Mouse (Mus musculus): ENCODE data around the gene Pdzk1. TPM values are rescaled to one million over a fixed set of nuclear protein-coding genes. Genes with fewer than 3 reads are reported as not detected.

The Pdzk1 gene
- total and polyA plus RNA-seq, 3 experiments: 0.13 TPM; not detected in 2

- H3K9me3 ChIP-seq (replicated peaks; ENCODE audit: low read length): no peaks in the 10 kb centered on the region
- H3K4me2 ChIP-seq (ENCODE audit: insufficient read depth, low read depth, poor library complexity, severe bottlenecking): no peak overlapping the region
- no peaks in the 10 kb centered on the region for H3K4me1 ChIP-seq (ENCODE audit: control insufficient read depth in 1 of 2, insufficient read depth in 2 of 2)
- H3K27ac ChIP-seq (ENCODE audit: insufficient read depth, low read depth): no peak overlapping the region
- no peaks in the 10 kb centered on the region for H3K79me2 ChIP-seq (replicated peaks; ENCODE audit: control insufficient read depth, extremely low read depth, insufficient read depth, poor library complexity, severe bottlenecking)
- no peak overlapping the region for H3K4me3 ChIP-seq (replicated peaks in 1 of 3; ENCODE audit: low read depth in 2 of 3, low read length in 2 of 3, poor library complexity in 1 of 3)
- in situ Hi-C loops (cut with MboI; ENCODE audit: low pct_ligation_motif_present, low pct_unique_long_range_greater_than_20kb, low sequenced_read_pairs): no loop called here
- no peak overlapping the region for H3K9ac ChIP-seq (ENCODE audit: insufficient read depth, low read depth)
- H3K27me3 ChIP-seq (replicated peaks): no peaks in the 10 kb centered on the region
- DNase-seq (ENCODE audit: extremely low read depth): no peak
- H3K36me3 ChIP-seq (replicated peaks in 1 of 2; ENCODE audit: control insufficient read depth in 1 of 2, insufficient read depth in 1 of 2, low read length in 1 of 2): peaks cover 0 to 7% of the 10 kb centered on the region in 2 experiments
- dilution Hi-C loops (cut with MboI; ENCODE audit: extremely low pct_ligation_motif_present, extremely low pct_unique_long_range_greater_than_20kb, low sequenced_read_pairs): no loop called here
- TF ChIP-seq JUN (IDR thresholded peaks at IDR 0.05; ENCODE audit: insufficient read depth, low read depth, low read length): no peak
- TF ChIP-seq IRF4 (IDR thresholded peaks at IDR 0.05; ENCODE audit: low read depth, low read length): no peak
- no peak for TF ChIP-seq PAX5 (IDR thresholded peaks at IDR 0.05; ENCODE audit: low read length)
- no peak for TF ChIP-seq NRF1 (IDR thresholded peaks at IDR 0.05; ENCODE audit: low read depth, low read length)
- TF ChIP-seq MAFK (IDR thresholded peaks at IDR 0.05; ENCODE audit: insufficient replicate concordance, low read length): no peak
- no peak for TF ChIP-seq POLR2AphosphoS2 (IDR thresholded peaks at IDR 0.05; ENCODE audit: low read depth, low read length)
- TF ChIP-seq MXI1 (IDR thresholded peaks at IDR 0.05; ENCODE audit: low read depth, low read length): no peak
- TF ChIP-seq MEF2A (IDR thresholded peaks at IDR 0.05; ENCODE audit: borderline replicate concordance, low read depth, low read length): no peak
- TF ChIP-seq USF2 (conservative IDR thresholded peaks at IDR 0.05; ENCODE audit: low read depth, low read length): no peak
- no peak for TF ChIP-seq TCF12 (IDR thresholded peaks at IDR 0.05; ENCODE audit: low read depth, low read length)
- no peak for TF ChIP-seq ZKSCAN1 (IDR thresholded peaks at IDR 0.05; ENCODE audit: borderline replicate concordance, low read depth, low read length)
- TF ChIP-seq ELF1 (IDR thresholded peaks at IDR 0.05; ENCODE audit: low read depth, low read length): no peak
- no peak for TF ChIP-seq POLR2A (IDR thresholded peaks at IDR 0.05; ENCODE audit: low read depth, low read length)
Observed at GRCm38 (mm10) chr3:96854376-96854775, 25.3 kb downstream of the Pdzk1 start.

GRCm38 (mm10) chr3:96855833-96856232 lies 26.7 kb downstream of the Pdzk1 start:
- H3K27me3 ChIP-seq (replicated peaks): no peaks in the 10 kb centered on the region
- H3K4me1 ChIP-seq (ENCODE audit: control insufficient read depth in 1 of 2, insufficient read depth in 2 of 2): no peaks in the 10 kb centered on the region
- no peak overlapping the region for H3K4me2 ChIP-seq (ENCODE audit: insufficient read depth, low read depth, poor library complexity, severe bottlenecking)
- TF ChIP-seq CTCF (conservative IDR thresholded peaks at IDR 0.05 in 1 of 2, IDR thresholded peaks at IDR 0.05 in 1 of 2; ENCODE audit: low read depth in 2 of 2, low read length in 2 of 2): no peak
- TF ChIP-seq PAX5 (IDR thresholded peaks at IDR 0.05; ENCODE audit: low read length): no peak
- no peak for TF ChIP-seq MAX (IDR thresholded peaks at IDR 0.05; ENCODE audit: low read length)
- TF ChIP-seq POLR2AphosphoS2 (IDR thresholded peaks at IDR 0.05; ENCODE audit: low read depth, low read length): no peak
- H3K9me3 ChIP-seq (replicated peaks; ENCODE audit: low read length): no peaks in the 10 kb centered on the region
- H3K9ac ChIP-seq (ENCODE audit: insufficient read depth, low read depth): no peak overlapping the region
- no peak overlapping the region for H3K27ac ChIP-seq (ENCODE audit: insufficient read depth, low read depth)
- in situ Hi-C loops (cut with MboI; ENCODE audit: low pct_ligation_motif_present, low pct_unique_long_range_greater_than_20kb, low sequenced_read_pairs) (no loop called here), dilution Hi-C loops (cut with MboI; ENCODE audit: extremely low pct_ligation_motif_present, extremely low pct_unique_long_range_greater_than_20kb, low sequenced_read_pairs) (no loop called here)
- H3K36me3 ChIP-seq (replicated peaks in 1 of 2; ENCODE audit: control insufficient read depth in 1 of 2, insufficient read depth in 1 of 2, low read length in 1 of 2): peaks cover 0 to 17% of the 10 kb centered on the region in 2 experiments
- no peak overlapping the region for H3K4me3 ChIP-seq (replicated peaks in 1 of 3; ENCODE audit: low read depth in 2 of 3, low read length in 2 of 3, poor library complexity in 1 of 3)
- DNase-seq (ENCODE audit: extremely low read depth): no peak
- H3K79me2 ChIP-seq (replicated peaks; ENCODE audit: control insufficient read depth, extremely low read depth, insufficient read depth, poor library complexity, severe bottlenecking): no peaks in the 10 kb centered on the region

GRCm38 (mm10) chr3:96860498-96860897 lies 31.4 kb downstream of the Pdzk1 start:
- H3K4me1 ChIP-seq (ENCODE audit: control insufficient read depth in 1 of 2, insufficient read depth in 2 of 2): no peaks in the 10 kb centered on the region
- peaks cover 0 to 17% of the 10 kb centered on the region in 2 experiments for H3K36me3 ChIP-seq (replicated peaks in 1 of 2; ENCODE audit: control insufficient read depth in 1 of 2, insufficient read depth in 1 of 2, low read length in 1 of 2)
- TF ChIP-seq BHLHE40 (IDR thresholded peaks at IDR 0.05; ENCODE audit: low read depth, low read length) (no peak), RAD21 (IDR thresholded peaks at IDR 0.05; ENCODE audit: low read depth, low read length) (no peak), POLR2AphosphoS2 (IDR thresholded peaks at IDR 0.05; ENCODE audit: low read depth, low read length) (no peak), JUN (IDR thresholded peaks at IDR 0.05; ENCODE audit: insufficient read depth, low read depth, low read length) (no peak), ZNF384 (IDR thresholded peaks at IDR 0.05; ENCODE audit: low read depth, low read length) (no peak), MAZ (IDR thresholded peaks at IDR 0.05; ENCODE audit: low read depth, low read length) (no peak), CHD1 (IDR thresholded peaks at IDR 0.05; ENCODE audit: low read depth, low read length) (no peak), CTCF (conservative IDR thresholded peaks at IDR 0.05 in 1 of 2, IDR thresholded peaks at IDR 0.05 in 1 of 2; ENCODE audit: low read depth in 2 of 2, low read length in 2 of 2) (no peak), ELF1 (IDR thresholded peaks at IDR 0.05; ENCODE audit: low read depth, low read length) (no peak)
- no peak for DNase-seq (ENCODE audit: extremely low read depth)
- H3K9me3 ChIP-seq (replicated peaks; ENCODE audit: low read length): no peaks in the 10 kb centered on the region
- H3K79me2 ChIP-seq (replicated peaks; ENCODE audit: control insufficient read depth, extremely low read depth, insufficient read depth, poor library complexity, severe bottlenecking): no peaks in the 10 kb centered on the region
- dilution Hi-C loops (cut with MboI; ENCODE audit: extremely low pct_ligation_motif_present, extremely low pct_unique_long_range_greater_than_20kb, low sequenced_read_pairs) (no loop called here), in situ Hi-C loops (cut with MboI; ENCODE audit: low pct_ligation_motif_present, low pct_unique_long_range_greater_than_20kb, low sequenced_read_pairs) (no loop called here)
- no peak overlapping the region for H3K9ac ChIP-seq (ENCODE audit: insufficient read depth, low read depth)
- H3K27me3 ChIP-seq (replicated peaks): no peaks in the 10 kb centered on the region
- no peak overlapping the region for H3K4me2 ChIP-seq (ENCODE audit: insufficient read depth, low read depth, poor library complexity, severe bottlenecking)
- no peak overlapping the region for H3K4me3 ChIP-seq (replicated peaks in 1 of 3; ENCODE audit: low read depth in 2 of 3, low read length in 2 of 3, poor library complexity in 1 of 3)
- no peak overlapping the region for H3K27ac ChIP-seq (ENCODE audit: insufficient read depth, low read depth)

Data from CH12.LX (cell line).